Mouse (Mus musculus): ENCODE results near the gene Lamb3. TPM values are rescaled to one million over a fixed set of nuclear protein-coding genes. Genes with fewer than 3 reads are reported as not detected.
A peak's percentile ranks its signal among the peaks of the same experiment; 100 is the strongest.

Gene Lamb3
- polyA plus RNA-seq, 1 experiment from 2014 or later: 34.9 TPM

DNA sequence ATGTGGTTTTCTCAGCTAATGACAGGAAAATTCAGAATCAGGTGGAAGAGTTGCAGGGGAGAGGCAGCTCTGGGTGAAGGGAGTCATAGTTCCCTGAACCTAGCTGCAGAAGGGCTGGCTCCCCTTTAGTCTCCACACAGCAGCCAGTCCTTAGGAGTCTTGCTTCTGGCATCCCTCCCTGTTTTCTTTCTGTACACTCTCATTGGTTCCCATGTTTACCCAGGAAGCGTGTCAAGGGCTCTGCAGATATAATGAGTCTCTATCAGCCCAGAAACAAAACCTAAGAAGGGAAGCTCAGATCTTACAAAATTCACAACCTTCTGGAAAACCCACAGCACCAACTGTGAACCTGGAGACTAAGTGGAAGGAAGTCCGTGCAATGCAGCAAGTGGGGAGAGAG, 85.5 kb downstream of the Lamb3 start:
- no peak for TF ChIP-seq CTCF (IDR thresholded peaks at IDR 0.05; ENCODE audit: low read depth)
- TF ChIP-seq EP300 (optimal IDR thresholded peaks at IDR 0.05): no peak
- no peaks in the 10 kb centered on the region for H3K27me3 ChIP-seq (ENCODE audit: control insufficient read depth, insufficient read depth, low read length)
- no peak overlapping the region for H3K27ac ChIP-seq (replicated peaks)
- H3K4me1 ChIP-seq (replicated peaks; ENCODE audit: control insufficient read depth, insufficient read depth): no peaks in the 10 kb centered on the region
- DNase-seq (ENCODE audit: low spot score) (no peak), ATAC-seq (ENCODE audit: low FRiP score, low TSS enrichment) (no peak)
- no peak overlapping the region for H3K9ac ChIP-seq (ENCODE audit: low read length)
- no peaks in the 10 kb centered on the region for H3K36me3 ChIP-seq (ENCODE audit: control insufficient read depth, insufficient read depth, low read length)
- H3K9me3 ChIP-seq (ENCODE audit: control insufficient read depth, low read length): no peaks in the 10 kb centered on the region
- WGBS: 25% methylated on average over 2 of the region's 2 CpGs
- no peak overlapping the region for H3K4me3 ChIP-seq (ENCODE audit: low read depth, low read length)
- H3K4me2 ChIP-seq (replicated peaks; ENCODE audit: low read depth): no peak overlapping the region

DNA sequence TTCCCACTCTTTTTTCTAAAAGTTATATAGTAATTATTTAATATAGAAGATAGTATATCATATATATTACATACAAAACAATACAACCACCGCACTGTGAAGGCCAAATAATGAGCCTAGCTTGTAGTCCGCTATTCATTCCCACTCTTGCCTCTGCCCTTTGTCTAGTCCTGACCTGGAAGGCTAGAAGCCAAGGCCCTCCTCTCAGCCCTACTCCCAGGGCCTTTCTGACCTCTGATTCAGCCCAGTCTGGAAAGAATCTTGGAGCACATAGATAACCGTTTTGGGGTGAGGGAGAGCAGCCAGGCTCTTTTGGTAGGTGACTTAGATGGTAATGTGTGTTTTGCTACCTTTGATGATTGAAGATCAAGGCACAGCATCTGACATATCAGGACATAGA, 86.4 kb downstream of the Lamb3 start:
- H3K4me3 ChIP-seq (ENCODE audit: low read depth, low read length): no peak overlapping the region
- DNase-seq (ENCODE audit: low spot score) (no peak), ATAC-seq (ENCODE audit: low FRiP score, low TSS enrichment) (no peak)
- no peak overlapping the region for H3K4me2 ChIP-seq (replicated peaks; ENCODE audit: low read depth)
- WGBS: 53% methylated on average over 3 of the region's 3 CpGs
- H3K9ac ChIP-seq (ENCODE audit: low read length): no peak overlapping the region
- H3K27me3 ChIP-seq (ENCODE audit: control insufficient read depth, insufficient read depth, low read length): no peaks in the 10 kb centered on the region
- no peak overlapping the region for H3K27ac ChIP-seq (replicated peaks)
- TF ChIP-seq CTCF (IDR thresholded peaks at IDR 0.05; ENCODE audit: low read depth) (no peak), EP300 (optimal IDR thresholded peaks at IDR 0.05) (no peak)
- H3K9me3 ChIP-seq (ENCODE audit: control insufficient read depth, low read length): no peaks in the 10 kb centered on the region
- H3K36me3 ChIP-seq (ENCODE audit: control insufficient read depth, insufficient read depth, low read length): no peaks in the 10 kb centered on the region
- no peaks in the 10 kb centered on the region for H3K4me1 ChIP-seq (replicated peaks; ENCODE audit: control insufficient read depth, insufficient read depth)

- DNase-seq (ENCODE audit: low spot score) (peak; percentile 42), ATAC-seq (ENCODE audit: low FRiP score, low TSS enrichment) (peak; percentile 82)
- Histone ChIP-seq H3K4me1 (replicated peaks; ENCODE audit: control insufficient read depth, insufficient read depth) (no peaks in the 10 kb centered on the region), H3K9ac (ENCODE audit: low read length) (no peak overlapping the region), H3K9me3 (ENCODE audit: control insufficient read depth, low read length) (no peaks in the 10 kb centered on the region), H3K36me3 (ENCODE audit: control insufficient read depth, insufficient read depth, low read length) (no peaks in the 10 kb centered on the region), H3K4me2 (replicated peaks; ENCODE audit: low read depth) (no peak overlapping the region), H3K27ac (replicated peaks) (no peak overlapping the region), H3K4me3 (ENCODE audit: low read depth, low read length) (no peak overlapping the region), H3K27me3 (ENCODE audit: control insufficient read depth, insufficient read depth, low read length) (no peaks in the 10 kb centered on the region)
- TF ChIP-seq CTCF (IDR thresholded peaks at IDR 0.05; ENCODE audit: low read depth) (no peak), EP300 (optimal IDR thresholded peaks at IDR 0.05) (no peak)
- 56% methylated on average over 5 of the region's 5 CpGs for WGBS
These were observed 88.4 kb downstream of the Lamb3 start for GRCm38 (mm10) chr1:193295920-193296319.

GRCm38 (mm10) chr1:193298141-193298765, 90.8 kb downstream of the Lamb3 start:
- no peak overlapping the region for H3K4me3 ChIP-seq (ENCODE audit: low read depth, low read length)
- no peaks in the 10 kb centered on the region for H3K36me3 ChIP-seq (ENCODE audit: control insufficient read depth, insufficient read depth, low read length)
- TF ChIP-seq EP300 (optimal IDR thresholded peaks at IDR 0.05) (no peak), CTCF (IDR thresholded peaks at IDR 0.05; ENCODE audit: low read depth) (no peak)
- no peaks in the 10 kb centered on the region for H3K4me1 ChIP-seq (replicated peaks; ENCODE audit: control insufficient read depth, insufficient read depth)
- WGBS: 82% methylated on average over 3 of the region's 3 CpGs
- H3K27ac ChIP-seq (replicated peaks): no peak overlapping the region
- DNase-seq (ENCODE audit: low spot score) (no peak), ATAC-seq (ENCODE audit: low FRiP score, low TSS enrichment) (no peak)
- H3K27me3 ChIP-seq (ENCODE audit: control insufficient read depth, insufficient read depth, low read length): no peaks in the 10 kb centered on the region
- no peaks in the 10 kb centered on the region for H3K9me3 ChIP-seq (ENCODE audit: control insufficient read depth, low read length)
- H3K4me2 ChIP-seq (replicated peaks; ENCODE audit: low read depth): no peak overlapping the region
- H3K9ac ChIP-seq (ENCODE audit: low read length): no peak overlapping the region

GRCm38 (mm10) chr1:193299995-193300394, 92.5 kb downstream of the Lamb3 start:
- H3K27me3 ChIP-seq (ENCODE audit: control insufficient read depth, insufficient read depth, low read length): no peaks in the 10 kb centered on the region
- WGBS: 48% methylated on average over 1 of the region's 1 CpGs
- no peak for ATAC-seq (ENCODE audit: low FRiP score, low TSS enrichment)
- H3K36me3 ChIP-seq (ENCODE audit: control insufficient read depth, insufficient read depth, low read length): no peaks in the 10 kb centered on the region
- H3K9me3 ChIP-seq (ENCODE audit: control insufficient read depth, low read length): no peaks in the 10 kb centered on the region
- no peak overlapping the region for H3K4me3 ChIP-seq (ENCODE audit: low read depth, low read length)
- no peak for TF ChIP-seq CTCF (IDR thresholded peaks at IDR 0.05; ENCODE audit: low read depth)
- TF ChIP-seq EP300 (optimal IDR thresholded peaks at IDR 0.05): no peak
- H3K4me2 ChIP-seq (replicated peaks; ENCODE audit: low read depth): no peak overlapping the region
- H3K27ac ChIP-seq (replicated peaks): no peak overlapping the region
- DNase-seq (ENCODE audit: low spot score): no peak
- no peaks in the 10 kb centered on the region for H3K4me1 ChIP-seq (replicated peaks; ENCODE audit: control insufficient read depth, insufficient read depth)
- no peak overlapping the region for H3K9ac ChIP-seq (ENCODE audit: low read length)

DNA sequence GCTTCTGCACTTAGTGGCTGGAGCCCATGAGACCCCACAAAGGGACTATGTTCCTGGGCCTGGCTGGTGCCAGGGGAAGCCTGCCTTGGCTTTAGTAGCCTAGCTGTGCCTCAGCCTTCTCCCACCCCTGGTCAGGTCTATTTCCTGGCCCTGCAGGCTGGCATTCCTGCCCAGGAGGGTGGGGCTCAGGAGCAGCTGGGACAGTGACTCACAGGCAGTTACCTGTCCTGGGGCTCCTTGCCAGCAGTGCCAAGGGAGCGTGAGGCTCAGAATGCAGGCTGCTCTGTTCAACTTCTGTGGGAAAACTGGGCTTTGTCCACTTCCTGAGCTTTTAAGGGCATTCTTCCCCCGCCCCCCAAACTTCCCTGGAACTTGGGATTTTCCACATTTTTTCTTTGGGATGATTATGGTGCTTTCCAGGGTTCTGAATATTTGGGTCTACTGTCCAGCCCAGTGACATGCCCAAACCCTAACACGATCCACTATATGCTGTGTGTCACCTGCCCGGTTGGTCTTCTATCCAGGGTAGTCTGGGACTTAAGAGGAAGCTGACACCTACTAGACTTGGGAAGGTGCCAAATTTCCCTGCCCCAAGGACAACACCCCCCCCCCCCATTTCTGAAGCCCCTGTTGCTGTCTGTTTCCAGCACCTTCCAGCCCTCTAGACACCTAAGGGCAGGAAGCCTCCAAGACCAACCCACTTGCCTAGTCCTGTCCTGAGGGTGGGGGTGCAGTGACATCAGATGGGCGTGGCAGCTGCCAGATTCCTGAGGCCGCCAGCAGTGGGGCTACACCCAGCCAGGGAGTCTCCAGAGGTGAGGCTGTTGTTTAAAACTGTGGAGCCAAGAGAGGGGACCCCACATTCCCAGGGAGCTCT, 94.0 kb downstream of the Lamb3 start:
- 41% methylated on average over 6 of the region's 6 CpGs for WGBS
- TF ChIP-seq CTCF (IDR thresholded peaks at IDR 0.05; ENCODE audit: low read depth) (no peak), EP300 (optimal IDR thresholded peaks at IDR 0.05) (no peak)
- Histone ChIP-seq H3K27ac (replicated peaks) (peak overlapping the region; percentile 85), H3K4me1 (replicated peaks; ENCODE audit: control insufficient read depth, insufficient read depth) (no peaks in the 10 kb centered on the region), H3K4me3 (ENCODE audit: low read depth, low read length) (peak overlapping the region; percentile 27; the same call in 1 of the 2 replicates), H3K36me3 (ENCODE audit: control insufficient read depth, insufficient read depth, low read length) (no peaks in the 10 kb centered on the region), H3K9ac (ENCODE audit: low read length) (peak overlapping the region; percentile 45; the same call in 1 of the 2 replicates), H3K27me3 (ENCODE audit: control insufficient read depth, insufficient read depth, low read length) (no peaks in the 10 kb centered on the region), H3K9me3 (ENCODE audit: control insufficient read depth, low read length) (no peaks in the 10 kb centered on the region), H3K4me2 (replicated peaks; ENCODE audit: low read depth) (peak overlapping the region; percentile 45)
- ATAC-seq (ENCODE audit: low FRiP score, low TSS enrichment) (peak; percentile 93), DNase-seq (ENCODE audit: low spot score) (peak; percentile 90)
